Mouse (Mus musculus) liver, embryonic 14.5 days (tissue): ENCODE data around the gene Tmed5. TPM values are rescaled to one million over a fixed set of nuclear protein-coding genes. Genes with fewer than 3 reads are reported as not detected.
"Not testable (repeated sequence)": the region's sequence is repeated elsewhere in the genome, so short reads cannot be mapped to it uniquely, and the experiment has no call there.

Experiments used
- ATAC-seq: fragments of 200-750 bp; cut with Nextera tagmentation; 2 replicates; pipeline ENCODE4 v1.8.0; 2017; ENCODE audit warnings: moderate number of reproducible peaks, mild to moderate bottlenecking, moderate library complexity; ENCODE audit not compliant: insufficient read depth
- DNase-seq, 3 experiments: peaks; one replicate each; pipeline ENCODE4 v3.0.0-alpha.2; 2012 to 2013; ENCODE audit warnings: low read depth in 3 of 3, low spot score in 3 of 3
- H3K27ac ChIP-seq: fragments of 300-500 bp; sonication (generic); 2 replicates; pipeline ENCODE4 v1.5.1; 2014; ENCODE audit warnings: moderate library complexity, mild to moderate bottlenecking, control low read depth, inconsistent platforms
- H3K27me3 ChIP-seq: fragments of 300-500 bp; sonication (generic); 2 replicates; pipeline ENCODE4 v1.6.1; 2014; ENCODE audit warnings: mild to moderate bottlenecking, low read length, moderate library complexity; ENCODE audit not compliant: control insufficient read depth, insufficient read depth
- H3K36me3 ChIP-seq: fragments of 300-500 bp; sonication (generic); replicated peaks from 2 replicates; pipeline ENCODE4 v1.6.1; 2014; ENCODE audit warnings: low read depth; ENCODE audit not compliant: control insufficient read depth, insufficient read depth
- H3K4me1 ChIP-seq, 2 experiments: fragments of 200-500 bp in 1 of 2; fragments of 300-500 bp in 1 of 2; sonication (generic) in 1 of 2; replicated peaks; 2 replicates each; pipeline ENCODE4 v1.6.1; 2012 to 2014; ENCODE audit warnings: antibody characterized with exemption in 1 of 2, inconsistent platforms in 1 of 2, low read length in 1 of 2; ENCODE audit not compliant: control insufficient read depth in 2 of 2, insufficient read depth in 2 of 2
- H3K4me2 ChIP-seq: fragments of 300-500 bp; sonication (generic); 2 replicates; pipeline ENCODE4 v1.6.1; 2014; ENCODE audit warnings: low read depth, mild to moderate bottlenecking, control low read depth, moderate library complexity
- H3K4me3 ChIP-seq, 2 experiments: fragments of 200-500 bp in 1 of 2; fragments of 300-500 bp in 1 of 2; sonication (generic) in 1 of 2; 2 replicates each; pipeline ENCODE4 v1.5.1; 2012 to 2014; ENCODE audit warnings: low read depth in 2 of 2, low read length in 2 of 2, mild to moderate bottlenecking in 2 of 2, control low read depth in 1 of 2, inconsistent platforms in 1 of 2, moderate library complexity in 1 of 2; ENCODE audit not compliant: insufficient read depth in 1 of 2
- H3K9ac ChIP-seq: fragments of 300-500 bp; sonication (generic); replicated peaks from 2 replicates; pipeline ENCODE4 v1.6.1; 2014; ENCODE audit warnings: mild to moderate bottlenecking, control low read depth, moderate library complexity
- H3K9me3 ChIP-seq: fragments of 300-500 bp; sonication (generic); 2 replicates; pipeline ENCODE4 v1.6.1; 2016; ENCODE audit warnings: low read length, mixed read lengths; ENCODE audit not compliant: control insufficient read depth
- CTCF ChIP-seq: IDR thresholded peaks from 2 replicates; pipeline ENCODE4 v1.5.1; 2016; ENCODE audit warnings: antibody characterized with exemption, low read depth, control low read depth
- EP300 ChIP-seq: IDR thresholded peaks from 2 replicates; pipeline ENCODE4 v1.6.1; 2016; ENCODE audit warnings: antibody characterized with exemption, low read depth
- WGBS: fragments of 180-500 bp; shearing (Covaris S2); extraction: QIAGEN DNeasy Blood & Tissue Kit; methylation state at CpG from one replicate; pipeline ENCODE4 v1.1.7; 2014; ENCODE audit not compliant: insufficient replicate concordance; 5-methylcytosine and 5-hydroxymethylcytosine counted together
- polyA plus RNA-seq, 2 experiments: library from polyadenylated mRNA; depleted of rRNA in 1 of 2; stranded (reverse) in 1 of 2; unstranded in 1 of 2; fragments of >200 nt; fragmentation: Nextera tagmentation in 1 of 2; extraction: Ambion mirVana in 1 of 2; gene quantifications; 2 replicates each; pipeline versions ENCODE4 v1.2.1 to v1.2.3; 2012 to 2014

The Tmed5 gene
- polyA plus RNA-seq, 2 experiments, result 8.3 to 15.8 TPM

DNA sequence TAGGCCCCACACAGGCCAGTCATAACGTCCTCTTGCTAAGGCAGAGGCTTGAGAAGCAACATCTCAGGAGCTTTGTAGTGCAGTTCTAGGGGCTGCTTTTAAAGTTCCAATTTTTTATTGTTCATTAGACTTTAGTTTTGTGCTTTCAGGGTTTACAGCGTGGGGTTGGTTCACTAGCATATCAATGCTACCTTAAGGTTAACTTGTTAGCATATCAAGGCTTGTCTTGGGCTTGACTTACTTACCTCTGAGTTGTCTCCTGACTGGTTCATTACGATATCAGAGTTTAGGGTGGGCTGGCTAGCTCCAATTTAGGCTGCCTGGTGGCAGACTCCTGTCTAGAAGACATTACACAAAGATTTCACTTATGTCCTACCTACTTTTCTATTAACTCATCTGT lies 34.7 kb downstream of the Tmed5 start:
- no peak for TF ChIP-seq CTCF
- TF ChIP-seq EP300, result no peak
- H3K36me3 ChIP-seq, result peaks cover 18% of the 10 kb centered on the region
- no peaks in the 10 kb centered on the region for H3K9me3 ChIP-seq
- no peak overlapping the region for H3K4me3 ChIP-seq
- WGBS, result 79% methylated on average over 3 of the region's 3 CpGs
- H3K27ac ChIP-seq, result no peak overlapping the region
- no peaks in the 10 kb centered on the region for H3K27me3 ChIP-seq
- H3K9ac ChIP-seq, result no peak overlapping the region
- H3K4me1 ChIP-seq, result no peaks in the 10 kb centered on the region
- ATAC-seq, result no peak
- H3K4me2 ChIP-seq, result no peak overlapping the region
- DNase-seq, result no peak

DNA sequence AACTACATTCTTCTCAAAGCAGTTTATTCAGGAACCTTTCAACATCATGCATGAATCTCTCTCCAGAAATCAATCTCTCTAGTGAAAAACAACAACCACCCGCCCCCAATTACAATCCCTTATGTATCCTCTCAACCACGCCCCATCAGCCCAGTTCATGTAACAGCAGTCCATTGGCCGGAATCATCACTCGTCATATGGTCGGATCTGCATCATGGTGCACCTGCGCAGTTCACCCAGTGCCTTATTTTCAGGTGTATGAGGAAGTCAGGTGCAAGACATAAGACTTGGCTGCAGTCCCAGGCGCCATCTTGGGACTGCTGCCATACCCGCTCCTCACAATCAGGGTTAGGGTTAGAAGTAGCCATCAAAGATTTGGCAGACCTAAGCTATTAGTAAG lies 39.7 kb downstream of the Tmed5 start:
- not testable (repeated sequence) for DNase-seq, ATAC-seq
- 83% methylated on average over 8 of the region's 8 CpGs for WGBS

DNA sequence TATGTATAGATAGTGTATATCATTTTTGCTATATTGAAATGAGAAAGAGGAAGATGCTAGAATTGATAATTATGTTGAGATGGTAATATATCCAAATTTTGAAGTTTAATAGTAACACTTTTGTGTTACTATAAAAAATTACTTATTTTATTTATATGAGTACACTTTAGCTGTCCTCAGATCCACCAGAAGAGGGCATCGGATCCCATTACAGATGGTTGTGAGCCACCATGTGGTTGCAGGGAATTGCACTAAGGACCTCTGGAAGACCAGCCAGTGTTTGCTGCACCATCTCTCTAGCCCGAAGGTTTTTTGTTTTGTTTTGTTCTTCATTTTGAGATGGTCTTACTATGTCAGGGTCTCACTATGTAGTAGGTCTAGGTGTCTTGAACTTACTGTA lies 47.0 kb downstream of the Tmed5 start:
- no peak overlapping the region for H3K4me2 ChIP-seq
- H3K9ac ChIP-seq, result no peak overlapping the region
- no peak overlapping the region for H3K27ac ChIP-seq
- peaks cover 23% of the 10 kb centered on the region for H3K36me3 ChIP-seq
- H3K4me3 ChIP-seq, result no peak overlapping the region
- TF ChIP-seq EP300 (no peak), CTCF (peak; percentile 45)
- H3K27me3 ChIP-seq, result no peaks in the 10 kb centered on the region
- ATAC-seq (no peak), DNase-seq (no peak)
- 63% methylated on average over 2 of the region's 2 CpGs for WGBS
- H3K9me3 ChIP-seq, result no peaks in the 10 kb centered on the region
- no peaks in the 10 kb centered on the region for H3K4me1 ChIP-seq

More for the DNA sequence above, 39.7 kb downstream of the Tmed5 start:
- H3K36me3 ChIP-seq, result peaks cover 31% of the 10 kb centered on the region
- H3K4me1 ChIP-seq, H3K9me3 ChIP-seq, H3K4me3 ChIP-seq, H3K4me2 ChIP-seq, H3K9ac ChIP-seq, H3K27me3 ChIP-seq, H3K27ac ChIP-seq: not testable (repeated sequence)

DNA sequence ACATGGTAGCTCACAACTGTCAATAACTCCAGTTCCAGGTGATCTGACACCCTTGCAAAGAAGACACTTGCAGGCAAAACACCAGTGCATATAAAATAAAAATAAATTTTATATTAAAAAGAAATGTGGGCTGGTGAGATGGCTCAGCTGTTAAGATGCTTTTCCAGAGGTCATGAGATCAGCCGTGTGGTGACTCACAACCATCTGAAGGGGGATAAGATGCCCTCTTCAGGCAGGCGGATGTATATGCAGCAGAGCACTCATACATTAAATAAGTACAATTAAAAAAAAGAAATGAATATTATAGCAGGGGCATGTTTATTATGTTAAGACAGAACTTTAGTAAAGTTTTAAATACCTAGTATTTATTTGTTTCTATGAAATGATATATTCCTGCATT lies 50.0 kb downstream of the Tmed5 start:
- Histone ChIP-seq H3K4me2 (no peak overlapping the region), H3K27ac (no peak overlapping the region), H3K36me3 (peaks cover 16% of the 10 kb centered on the region), H3K4me3 (no peak overlapping the region), H3K27me3 (no peaks in the 10 kb centered on the region), H3K9me3 (no peaks in the 10 kb centered on the region), H3K9ac (no peak overlapping the region), H3K4me1 (peaks cover 0 to 5% of the 10 kb centered on the region in 2 experiments; a peak in 2 of 4 replicates)
- ATAC-seq, result no peak
- TF ChIP-seq CTCF (peak; percentile 52), EP300 (no peak)
- WGBS, result 28% methylated on average over 2 of the region's 2 CpGs
- DNase-seq, result peak in 2 of 3 experiments; percentile 10 to 23

DNA sequence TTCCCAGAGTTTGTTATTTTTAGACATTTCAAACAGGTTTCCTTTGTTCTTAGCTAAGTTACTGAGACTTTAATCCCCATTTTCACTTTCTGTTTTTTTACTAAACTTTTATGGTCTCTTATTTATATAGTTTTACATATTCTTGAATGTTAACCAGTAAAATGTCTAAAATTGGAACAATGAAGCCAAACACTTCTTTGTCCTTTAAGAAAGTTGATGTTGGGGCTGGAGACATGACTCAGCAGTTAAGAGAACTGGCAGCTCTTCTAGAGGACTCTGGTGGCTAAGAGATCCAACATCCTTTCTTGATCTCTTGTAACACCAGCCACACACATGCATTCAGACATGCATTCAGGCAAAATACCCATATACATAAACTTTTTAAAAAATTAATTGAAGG lies 52.8 kb downstream of the Tmed5 start:
- Histone ChIP-seq H3K4me1 (peaks cover 0 to 5% of the 10 kb centered on the region in 2 experiments; a peak in 2 of 4 replicates), H3K27ac (no peak overlapping the region), H3K4me2 (no peak overlapping the region), H3K36me3 (peaks cover 5% of the 10 kb centered on the region; the same call in 1 of the 2 replicates), H3K27me3 (no peaks in the 10 kb centered on the region), H3K4me3 (no peak overlapping the region), H3K9ac (no peak overlapping the region), H3K9me3 (no peaks in the 10 kb centered on the region)
- ATAC-seq, result no peak
- TF ChIP-seq CTCF, result no peak
- no peak for TF ChIP-seq EP300
- DNase-seq, result peak in 2 of 3 experiments; percentile 12 to 15
